Mouse (Mus musculus) frontal cortex, postnatal 25 days (tissue): ENCODE measurements around the gene Asic2.

Experiments used
- DNase-seq, 2 experiments: peaks; one replicate each; pipeline ENCODE4 v3.0.0; 2022; ENCODE audit warnings: low spot score in 2 of 2

Asic2 gene

GRCm38 (mm10) chr11:81002769-81003430, 965.4 kb downstream of the Asic2 start:
- no peak for DNase-seq

- no peak for DNase-seq
Measured at GRCm38 (mm10) chr11:80995621-80996020, 972.6 kb downstream of the Asic2 start.

GRCm38 (mm10) chr11:80983530-80983929, 984.7 kb downstream of the Asic2 start:
- no peak for DNase-seq

GRCm38 (mm10) chr11:80976239-80976855, 991.9 kb downstream of the Asic2 start:
- no peak for DNase-seq

- DNase-seq, result no peak
Measured at GRCm38 (mm10) chr11:80974616-80975015, 993.6 kb downstream of the Asic2 start.

- DNase-seq, result peak; percentile 35 to 50
Measured at GRCm38 (mm10) chr11:80973976-80974375, 994.3 kb downstream of the Asic2 start.

- no peak for DNase-seq
Measured at GRCm38 (mm10) chr11:80973273-80973672, 995.0 kb downstream of the Asic2 start.

GRCm38 (mm10) chr11:80967544-80967943, 1000.7 kb downstream of the Asic2 start:
- DNase-seq, result no peak

- DNase-seq, result no peak
Measured at GRCm38 (mm10) chr11:80966040-80966439, 1002.2 kb downstream of the Asic2 start.

- DNase-seq, result peak in 1 of 2 experiments; percentile 29
Measured at GRCm38 (mm10) chr11:80961326-80961725, 1006.9 kb downstream of the Asic2 start.

- no peak for DNase-seq
Measured at GRCm38 (mm10) chr11:80958086-80958671, 1010.1 kb downstream of the Asic2 start.

GRCm38 (mm10) chr11:80955915-80956314, 1012.3 kb downstream of the Asic2 start:
- no peak for DNase-seq

GRCm38 (mm10) chr11:80954147-80954546, 1014.1 kb downstream of the Asic2 start:
- no peak for DNase-seq

- no peak for DNase-seq
Measured at GRCm38 (mm10) chr11:80949068-80949738, 1019.1 kb downstream of the Asic2 start.

GRCm38 (mm10) chr11:80948103-80948502, 1020.2 kb downstream of the Asic2 start:
- DNase-seq, result no peak

GRCm38 (mm10) chr11:80946163-80946562, 1022.1 kb downstream of the Asic2 start:
- DNase-seq, result no peak

- peak; percentile 20 to 31 for DNase-seq
Measured at GRCm38 (mm10) chr11:80923286-80923951, 1044.8 kb downstream of the Asic2 start.

- DNase-seq, result no peak
Measured at GRCm38 (mm10) chr11:80918332-80918731, 1049.9 kb downstream of the Asic2 start.

- DNase-seq, result no peak
Measured at GRCm38 (mm10) chr11:80917688-80918087, 1050.6 kb downstream of the Asic2 start.

- DNase-seq, result no peak
Measured at GRCm38 (mm10) chr11:80913408-80914024, 1054.7 kb downstream of the Asic2 start.

GRCm38 (mm10) chr11:80912721-80913120, 1055.5 kb downstream of the Asic2 start:
- DNase-seq, result no peak

GRCm38 (mm10) chr11:80907820-80908219, 1060.4 kb downstream of the Asic2 start:
- no peak for DNase-seq
